Mouse (Mus musculus) megakaryocyte, adult 5-6 weeks (primary cell): ENCODE measurements at regions not wholly inside any gene's neighbourhood (a gene's known extent, or its start where the extent isn't known, plus 50 kb on each side); places are given as distances from the start of the nearest gene placed in this dataset.
"Not testable (repeated sequence)": the region's sequence is repeated elsewhere in the genome, so short reads cannot be mapped to it uniquely, and the experiment has no call there.

Source experiments
- ATAC-seq: 2 replicates; pipeline ENCODE4 v1.8.0; 2016; ENCODE audit warnings: mild to moderate bottlenecking, inconsistent platforms; ENCODE audit not compliant: poor library complexity, severe bottlenecking

DNA sequence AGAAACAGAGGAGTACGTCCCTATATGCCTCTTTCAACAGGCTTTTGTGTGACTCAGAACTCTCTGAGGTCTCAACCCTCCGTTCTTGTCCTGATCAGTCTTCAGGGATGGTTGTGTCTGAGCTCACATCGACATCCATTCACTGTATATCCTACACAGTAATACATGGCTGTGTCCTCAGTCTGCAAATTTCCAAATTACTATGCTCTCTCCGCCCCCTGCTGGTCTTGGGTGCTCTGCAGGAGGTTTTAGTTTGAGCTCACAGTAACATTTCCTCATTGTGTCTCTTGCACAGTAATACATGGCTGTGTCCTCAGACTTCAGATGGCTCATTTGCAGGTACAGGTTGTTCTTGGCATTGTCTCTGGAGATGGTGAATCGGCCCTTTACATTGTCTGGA, 53.5 kb downstream of the Adam6a start:
- ATAC-seq: not testable (repeated sequence)

DNA sequence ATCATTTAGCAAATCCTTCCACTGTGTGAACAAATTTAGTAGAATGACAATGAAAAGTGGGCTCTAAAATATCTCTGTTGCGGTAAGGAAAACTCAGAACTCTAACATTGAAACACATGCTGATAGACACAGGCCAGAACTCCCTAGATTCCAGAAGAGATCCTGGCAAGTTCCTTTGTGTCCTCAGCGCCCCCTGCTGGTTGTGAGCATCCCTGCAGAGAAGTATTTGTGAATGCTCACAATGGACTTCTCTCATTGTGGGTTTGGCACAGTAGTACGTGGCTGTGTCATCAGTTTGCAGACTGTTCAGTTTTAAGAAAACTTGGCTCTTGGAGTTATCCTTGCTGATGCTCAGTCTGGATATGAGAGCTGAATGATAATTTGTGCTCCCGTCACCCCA, 67.2 kb downstream of the Adam6a start:
- ATAC-seq: 0 out of 2 replicates have a peak, but pooled peaks have one; percentile 49

DNA sequence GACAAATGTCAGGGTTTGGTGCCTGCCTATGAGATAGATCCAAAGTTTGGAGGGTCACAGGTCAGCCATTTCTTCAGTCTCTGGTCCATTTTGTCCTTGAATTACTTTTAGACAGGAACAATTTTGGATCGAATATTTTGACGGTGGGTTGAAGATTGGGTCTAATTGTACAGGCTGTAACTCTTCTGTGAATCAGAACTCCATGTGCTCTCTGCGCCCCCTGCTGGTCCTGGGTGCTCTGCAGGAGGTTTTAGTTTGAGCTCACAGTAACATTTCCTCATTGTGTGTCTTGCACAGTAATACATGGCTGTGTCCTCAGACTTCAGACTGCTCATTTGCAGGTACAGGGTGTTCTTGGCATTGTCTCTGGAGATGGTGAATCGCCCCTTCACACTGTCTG, 81.5 kb downstream of the Adam6a start:
- peak; percentile 62 for ATAC-seq

DNA sequence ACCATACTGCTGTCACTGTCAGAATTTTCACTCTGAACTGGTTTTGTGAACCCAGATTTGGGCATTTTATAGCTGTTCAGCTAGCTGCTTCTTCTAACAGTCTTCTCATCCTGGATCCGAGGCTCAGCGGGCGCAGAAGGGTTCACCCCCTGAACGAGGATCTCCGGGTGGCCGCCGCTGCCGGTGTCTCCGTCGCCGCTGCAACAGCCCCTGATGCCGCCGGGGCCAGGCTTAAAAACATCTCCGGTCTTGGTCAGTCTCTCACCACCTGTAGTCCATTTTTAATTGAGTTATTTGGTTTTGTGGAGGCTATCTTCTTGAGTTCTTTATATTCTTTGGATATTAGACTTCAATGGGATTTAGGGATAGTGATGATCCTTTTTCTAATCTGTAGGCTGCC, 87.1 kb downstream of the Adam6a start:
- peak; percentile 71; the same call in 1 of the 2 replicates for ATAC-seq
